Mouse (Mus musculus) kidney, adult 18-20 months (tissue): ENCODE results near the gene Nus1.
A peak's percentile ranks its signal among the peaks of the same experiment; 100 is the strongest.

Source experiments
- DNase-seq: peaks from one replicate; pipeline ENCODE4 v3.0.0; 2021

Gene Nus1

GRCm38 (mm10) chr10:52417299-52417997, at the start of gene Nus1:
Gene Nus1 (plus strand): TSS chr10:52417547.
- peak; percentile 95 for DNase-seq

GRCm38 (mm10) chr10:52368376-52368775, 49.0 kb upstream of the Nus1 start:
- DNase-seq, result no peak

GRCm38 (mm10) chr10:52373834-52374233, 43.5 kb upstream of the Nus1 start:
- no peak for DNase-seq

GRCm38 (mm10) chr10:52374651-52375050, 42.7 kb upstream of the Nus1 start:
- DNase-seq, result no peak

- no peak for DNase-seq
Measured at GRCm38 (mm10) chr10:52376422-52376821, 40.9 kb upstream of the Nus1 start.

- no peak for DNase-seq
Measured at GRCm38 (mm10) chr10:52377813-52378212, 39.5 kb upstream of the Nus1 start.

GRCm38 (mm10) chr10:52381321-52381801, 36.0 kb upstream of the Nus1 start:
- no peak for DNase-seq

- peak; percentile 98 for DNase-seq
Measured at GRCm38 (mm10) chr10:52381845-52382591, 35.3 kb upstream of the Nus1 start, which contains the start of gene Gopc. Gene Gopc (minus strand): TSS chr10:52382124.

- no peak for DNase-seq
Measured at GRCm38 (mm10) chr10:52383022-52383421, 34.3 kb upstream of the Nus1 start.

- no peak for DNase-seq
Measured at GRCm38 (mm10) chr10:52383522-52383921, 33.8 kb upstream of the Nus1 start.

GRCm38 (mm10) chr10:52384823-52385610, 32.3 kb upstream of the Nus1 start:
- DNase-seq, result peak; percentile 54

- no peak for DNase-seq
Measured at GRCm38 (mm10) chr10:52387192-52387591, 30.2 kb upstream of the Nus1 start.

GRCm38 (mm10) chr10:52388922-52389430, 28.4 kb upstream of the Nus1 start, which contains the start of gene Nepn:
Gene Nepn (plus strand): TSS chr10:52388972.
- DNase-seq, result no peak

- DNase-seq, result no peak
Measured at GRCm38 (mm10) chr10:52389438-52389837, 27.9 kb upstream of the Nus1 start.

GRCm38 (mm10) chr10:52391208-52391607, 26.1 kb upstream of the Nus1 start:
- DNase-seq, result no peak

GRCm38 (mm10) chr10:52396647-52397046, 20.7 kb upstream of the Nus1 start:
- DNase-seq, result no peak

GRCm38 (mm10) chr10:52398715-52399114, 18.6 kb upstream of the Nus1 start:
- DNase-seq, result no peak

GRCm38 (mm10) chr10:52399722-52400121, 17.6 kb upstream of the Nus1 start:
- DNase-seq, result no peak

- DNase-seq, result no peak
Measured at GRCm38 (mm10) chr10:52405160-52405559, 12.2 kb upstream of the Nus1 start.

GRCm38 (mm10) chr10:52407526-52407925, 9.8 kb upstream of the Nus1 start:
- DNase-seq, result peak; percentile 37

- DNase-seq, result no peak
Measured at GRCm38 (mm10) chr10:52415020-52415419, 2.3 kb upstream of the Nus1 start.

GRCm38 (mm10) chr10:52416458-52416857, 889 bp upstream of the Nus1 start:
- DNase-seq, result no peak
